Mouse (Mus musculus) E14TG2a.4 (cell line): ENCODE results near the gene Ptcd3.
"Not testable (repeated sequence)": the region's sequence is repeated elsewhere in the genome, so short reads cannot be mapped to it uniquely, and the experiment has no call there.

Experiments used
- H3K27me3 ChIP-seq: 2 replicates; pipeline ENCODE4 v1.6.1; 2014; ENCODE audit warnings: low read length, control low read depth; ENCODE audit not compliant: insufficient read depth
- H3K36me3 ChIP-seq: 2 replicates; pipeline ENCODE4 v1.6.1; 2014; ENCODE audit warnings: low read length, control low read depth; ENCODE audit not compliant: insufficient read depth
- H3K4me1 ChIP-seq: replicated peaks from 2 replicates; pipeline ENCODE4 v1.6.1; 2014; ENCODE audit warnings: low read depth, low read length, control low read depth
- H3K4me3 ChIP-seq: replicated peaks from 2 replicates; pipeline ENCODE4 v1.5.1; 2014; ENCODE audit warnings: mild to moderate bottlenecking, low read length
- H3K9me3 ChIP-seq: 2 replicates; pipeline ENCODE4 v1.6.1; 2014; ENCODE audit warnings: low read length, control low read depth
- CTCF ChIP-seq: conservative IDR thresholded peaks from 2 replicates; pipeline ENCODE4 v1.5.1; 2014; ENCODE audit warnings: low read length
- NANOG ChIP-seq: IDR thresholded peaks from 2 replicates; pipeline ENCODE4 v1.6.1; 2014; ENCODE audit warnings: borderline replicate concordance, low read length, mixed read lengths
- POU5F1 ChIP-seq: IDR thresholded peaks from 2 replicates; pipeline ENCODE4 v1.6.1; 2014; ENCODE audit warnings: low read length, borderline replicate concordance

The Ptcd3 gene

GRCm38 (mm10) chr6:71909384-71909783 is 834 bp upstream of the Ptcd3 start:
- Histone ChIP-seq H3K4me1 (peaks cover 63% of the 10 kb centered on the region), H3K4me3 (peak overlapping the region; percentile 93), H3K36me3 (peaks cover 68% of the 10 kb centered on the region), H3K27me3 (no peaks in the 10 kb centered on the region), H3K9me3 (no peaks in the 10 kb centered on the region)
- TF ChIP-seq NANOG: no peak
- no peak for TF ChIP-seq CTCF
- TF ChIP-seq POU5F1: no peak

- H3K27me3 ChIP-seq: no peaks in the 10 kb centered on the region
- peak overlapping the region; percentile 93 for H3K4me3 ChIP-seq
- no peaks in the 10 kb centered on the region for H3K9me3 ChIP-seq
- H3K36me3 ChIP-seq: peaks cover 71% of the 10 kb centered on the region
- TF ChIP-seq POU5F1 (no peak), CTCF (no peak), NANOG (no peak)
- peaks cover 55% of the 10 kb centered on the region for H3K4me1 ChIP-seq
Measured at GRCm38 (mm10) chr6:71907702-71908235, 781 bp downstream of the Ptcd3 start.

- no peak for TF ChIP-seq POU5F1
- no peak for TF ChIP-seq NANOG
- Histone ChIP-seq H3K27me3 (no peaks in the 10 kb centered on the region), H3K4me1 (no peaks in the 10 kb centered on the region), H3K36me3 (peaks cover 100% of the 10 kb centered on the region), H3K9me3 (no peaks in the 10 kb centered on the region), H3K4me3 (no peak overlapping the region)
Measured at GRCm38 (mm10) chr6:71893263-71893662, 15.3 kb downstream of the Ptcd3 start.

- H3K4me1 ChIP-seq: peaks cover 24% of the 10 kb centered on the region
- no peaks in the 10 kb centered on the region for H3K9me3 ChIP-seq
- H3K36me3 ChIP-seq: peaks cover 94% of the 10 kb centered on the region
- H3K27me3 ChIP-seq: no peaks in the 10 kb centered on the region
- no peak for TF ChIP-seq POU5F1
- peak; percentile 9; the same call in 1 of the 2 replicates for TF ChIP-seq CTCF
- no peak for TF ChIP-seq NANOG
- H3K4me3 ChIP-seq: no peak overlapping the region
Measured at GRCm38 (mm10) chr6:71877965-71878760, 30.4 kb downstream of the Ptcd3 start.

GRCm38 (mm10) chr6:71871396-71871795 is 37.2 kb downstream of the Ptcd3 start:
- no peaks in the 10 kb centered on the region for H3K27me3 ChIP-seq
- H3K4me1 ChIP-seq: peaks cover 8% of the 10 kb centered on the region
- H3K4me3 ChIP-seq: no peak overlapping the region
- no peaks in the 10 kb centered on the region for H3K9me3 ChIP-seq
- H3K36me3 ChIP-seq: peaks cover 98% of the 10 kb centered on the region
- TF ChIP-seq POU5F1: no peak
- no peak for TF ChIP-seq CTCF
- TF ChIP-seq NANOG: no peak

- TF ChIP-seq CTCF (peak; percentile 25; the same call in 1 of the 2 replicates), NANOG (no peak)
- no peaks in the 10 kb centered on the region for H3K9me3 ChIP-seq
- no peak overlapping the region for H3K4me3 ChIP-seq
- no peaks in the 10 kb centered on the region for H3K4me1 ChIP-seq
- H3K36me3 ChIP-seq: peaks cover 98% of the 10 kb centered on the region
- no peaks in the 10 kb centered on the region for H3K27me3 ChIP-seq
Measured at GRCm38 (mm10) chr6:71868809-71869208, 39.7 kb downstream of the Ptcd3 start.

- Histone ChIP-seq H3K4me1 (no peaks in the 10 kb centered on the region), H3K27me3 (no peaks in the 10 kb centered on the region), H3K4me3 (no peak overlapping the region), H3K9me3 (no peaks in the 10 kb centered on the region), H3K36me3 (peaks cover 98% of the 10 kb centered on the region)
- TF ChIP-seq CTCF (no peak), POU5F1 (no peak), NANOG (no peak)
Measured at GRCm38 (mm10) chr6:71867751-71868150, 40.8 kb downstream of the Ptcd3 start.

GRCm38 (mm10) chr6:71846906-71847305 is 61.6 kb downstream of the Ptcd3 start:
- H3K9me3 ChIP-seq, H3K4me3 ChIP-seq, H3K27me3 ChIP-seq: not testable (repeated sequence)
- H3K36me3 ChIP-seq: peaks cover 96% of the 10 kb centered on the region
- H3K4me1 ChIP-seq: peaks cover 11% of the 10 kb centered on the region

GRCm38 (mm10) chr6:71840597-71841290 is 67.8 kb downstream of the Ptcd3 start:
- Histone ChIP-seq H3K4me1 (peaks cover 71% of the 10 kb centered on the region), H3K36me3 (peaks cover 49% of the 10 kb centered on the region)

More at GRCm38 (mm10) chr6:71840597-71841290, 67.8 kb downstream of the Ptcd3 start:
- no peaks in the 10 kb centered on the region for H3K27me3 ChIP-seq
- no peak overlapping the region for H3K4me3 ChIP-seq
- no peaks in the 10 kb centered on the region for H3K9me3 ChIP-seq
- TF ChIP-seq CTCF: no peak
